Comparison of ENCODE assay signal across 9 mouse cellular contexts in the genomic region with DNA sequence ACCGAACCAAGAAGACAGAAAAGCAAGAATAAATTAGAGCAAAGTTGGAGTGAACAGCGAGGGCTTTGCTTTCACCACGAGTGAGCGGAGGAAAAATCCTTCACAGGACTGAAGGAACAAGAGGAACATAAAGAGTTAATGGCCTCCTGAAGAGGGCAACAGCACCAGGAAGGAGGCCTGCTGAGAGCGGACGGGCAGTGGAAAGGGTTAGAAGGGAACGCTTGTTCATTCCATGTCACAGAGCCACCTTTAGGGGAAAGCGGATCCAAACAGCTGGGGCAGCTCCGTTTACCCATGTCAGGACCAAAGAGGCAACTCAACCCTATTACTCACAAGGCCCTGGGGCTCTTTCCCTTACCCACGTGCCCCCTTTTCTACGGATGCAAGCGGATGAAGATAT. TPM values are rescaled to one million over a fixed set of nuclear protein-coding genes. Genes with fewer than 3 reads are reported as not detected.
DNase-seq lines count a peak whose midpoint lies in the region; ATAC-seq lines count a peak whose summit lies in the region.
"Had no signal": no experiment of that assay in that cellular context is flagged by ENCODE, and none has a peak within 500 bp of the region (broad histone marks: within the 10 kb centered on the region; RNA-seq: fewer than 3 reads in every experiment).

No protein-coding gene starts in this region.

- no peak for DNase-seq in heart, adult 9 months (ENCODE audit: low spot score in 2 of 2)
- peak; percentile 40 for DNase-seq in neural tube, embryonic 10.5 days (ENCODE audit: extremely low spot score, low spot score)
- DNase-seq in kidney, postnatal 10 days: peak; percentile 16
- DNase-seq in skeletal muscle tissue, adult 2 months (ENCODE audit: low read depth, low spot score): peak; percentile 26
- no peak for DNase-seq in frontal cortex, adult 2 months (ENCODE audit: extremely low spot score in 1 of 2, low spot score in 1 of 2)
- no peak for DNase-seq in urinary bladder, adult 2 months (ENCODE audit: low spot score)
- DNase-seq: cerebellum, adult 2 months had no signal

- H3K4me3 ChIP-seq in heart, embryonic 12.5 days: no peak overlapping the region
- no peak overlapping the region for H3K4me3 ChIP-seq in neural tube, embryonic 15.5 days (replicated peaks)

- no peaks in the 10 kb centered on the region for H3K27me3 ChIP-seq in heart, embryonic 12.5 days (replicated peaks)
- no peaks in the 10 kb centered on the region for H3K27me3 ChIP-seq in neural tube, embryonic 15.5 days (replicated peaks)

- WGBS in heart, embryonic 12.5 days: 48% methylated on average over 12 of the region's 12 CpGs
- 65% methylated on average over 12 of the region's 12 CpGs for WGBS in neural tube, embryonic 15.5 days

- ATAC-seq in heart, embryonic 12.5 days (ENCODE audit: insufficient number of reproducible peaks, low FRiP score): no peak
- ATAC-seq in neural tube, embryonic 15.5 days (ENCODE audit: low FRiP score): no peak

- H3K4me2 ChIP-seq in heart, embryonic 12.5 days: peak overlapping the region; percentile 33; the same call in 1 of the 2 replicates
- H3K4me2 ChIP-seq in neural tube, embryonic 15.5 days: no peak overlapping the region

- peak overlapping the region; percentile 56; the same call in 1 of the 2 replicates for H3K9ac ChIP-seq in heart, embryonic 12.5 days
- H3K9ac ChIP-seq in neural tube, embryonic 15.5 days (replicated peaks): no peak overlapping the region

- H3K27ac ChIP-seq in heart, embryonic 12.5 days (ENCODE audit: poor library complexity, severe bottlenecking): peak overlapping the region; percentile 84
- H3K27ac ChIP-seq in neural tube, embryonic 15.5 days (replicated peaks): no peak overlapping the region

- peaks cover 50% of the 10 kb centered on the region for H3K36me3 ChIP-seq in heart, embryonic 12.5 days
- no peaks in the 10 kb centered on the region for H3K36me3 ChIP-seq in neural tube, embryonic 15.5 days

- peaks cover 56% of the 10 kb centered on the region for H3K4me1 ChIP-seq in heart, embryonic 12.5 days (replicated peaks)
- peaks cover 6% of the 10 kb centered on the region; the same call in 1 of the 2 replicates for H3K4me1 ChIP-seq in neural tube, embryonic 15.5 days

- H3K9me3 ChIP-seq in heart, embryonic 12.5 days (replicated peaks): no peaks in the 10 kb centered on the region
- no peaks in the 10 kb centered on the region for H3K9me3 ChIP-seq in neural tube, embryonic 15.5 days (replicated peaks)

RNA-seq across cellular contexts. Expression of a gene that starts 54.3 kb away (rescaled TPM):
- 159 and 174 TPM in 2 replicates for polyA plus RNA-seq in heart, embryonic 12.5 days (2016; fragmentation: Nextera tagmentation; extraction: Ambion mirVana)
- 5.0 and 11.7 TPM in 2 replicates for polyA plus RNA-seq in neural tube, embryonic 15.5 days (2015; fragmentation: Nextera tagmentation; extraction: Ambion mirVana)
- 1.3 and 1.8 TPM in 2 replicates for polyA plus RNA-seq in frontal cortex, adult 2 months (2012; rRNA removed)
- 4.1 and 4.9 TPM in 2 replicates for polyA plus RNA-seq in urinary bladder, adult 2 months (2012; rRNA removed)

Comparison
In these comparisons a context has a peak if more than half of its experiments do, and no peak if none do; other contexts are left out.
1. DNase-seq: peak in neural tube, embryonic 10.5 days (single experiment), kidney, postnatal 10 days (single experiment) and skeletal muscle tissue, adult 2 months (single experiment); none in heart, adult 9 months (0 of 2), frontal cortex, adult 2 months (0 of 2) and urinary bladder, adult 2 months (single experiment).
2. RNA of a gene that starts 54.3 kb away (polyA plus RNA-seq): 159 to 174 TPM in heart, embryonic 12.5 days; 5.0 to 11.7 TPM in neural tube, embryonic 15.5 days, 4.1 to 4.9 TPM in urinary bladder, adult 2 months and 1.3 to 1.8 TPM in frontal cortex, adult 2 months; every median in the first group is over 10 times any median in the second.